Mouse (Mus musculus): Measurements from ENCODE around the gene Ghr.
A peak's percentile ranks its signal among the peaks of the same experiment; 100 is the strongest.

Gene Ghr

DNA sequence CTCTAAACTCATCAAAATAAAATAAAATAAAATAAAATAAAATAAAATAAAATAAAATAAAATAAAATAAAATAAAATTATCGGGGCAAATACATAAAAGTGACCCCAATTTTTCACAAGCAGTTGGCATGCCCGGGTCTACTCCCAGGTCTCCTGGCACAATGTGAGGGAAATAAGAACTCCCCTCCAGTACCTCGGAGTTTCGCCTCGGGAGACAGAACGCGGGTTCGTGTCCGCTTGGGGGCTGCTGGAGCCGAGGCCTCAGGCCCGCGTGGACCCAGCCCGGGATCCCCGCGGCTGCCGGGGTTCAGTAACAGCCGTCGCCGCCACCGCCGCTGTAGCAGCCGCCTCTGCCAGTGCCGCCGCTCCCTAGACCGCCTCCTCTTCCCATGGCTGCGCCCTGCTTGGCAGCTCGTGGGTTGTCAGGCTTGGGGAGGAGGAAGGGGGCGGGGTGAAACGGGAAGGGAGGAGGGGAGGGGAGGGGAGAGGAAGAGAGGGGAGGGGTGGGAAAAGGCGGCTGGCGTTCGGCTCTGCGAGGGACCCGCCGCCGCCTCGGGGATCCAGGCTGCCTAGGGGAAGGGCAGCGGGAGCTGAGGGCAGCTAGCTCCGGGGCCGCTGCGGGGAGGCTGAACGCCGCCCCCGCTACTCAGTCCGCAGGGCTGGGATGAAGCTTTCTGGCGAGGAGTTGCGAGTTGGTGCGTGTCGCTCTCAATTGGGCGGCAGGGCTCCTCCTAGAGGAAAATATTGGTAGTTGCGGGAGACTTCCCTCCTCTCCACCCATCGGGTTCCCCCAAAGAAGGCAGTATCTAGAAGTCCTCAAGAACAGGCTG, at the start of gene Ghr:
Ghr (minus strand) TSS at position 686 of the 830 bp plus-strand sequence.
- DNase-seq (ENCODE audit: low spot score) = peak; percentile 72

DNA sequence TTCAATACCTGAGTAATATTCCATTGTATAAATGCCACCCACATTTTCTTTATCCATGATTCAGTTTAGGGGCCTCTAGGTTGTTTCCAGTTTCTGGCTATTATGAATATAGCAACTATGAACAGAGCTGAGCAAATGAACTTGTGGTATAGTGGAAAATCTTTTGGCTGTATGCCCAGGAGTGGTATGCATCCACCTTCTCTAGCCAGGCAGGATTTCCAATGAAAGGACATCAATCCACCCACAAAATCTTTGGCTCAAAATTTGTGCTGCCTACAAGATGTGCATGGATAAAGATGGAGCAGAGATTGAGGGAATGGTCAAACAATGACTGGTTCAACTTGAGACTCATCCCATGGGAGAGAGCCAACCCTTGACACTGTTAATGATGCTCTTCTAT, 39.5 kb upstream of the Ghr start:
- DNase-seq (ENCODE audit: low spot score) = no peak

DNA sequence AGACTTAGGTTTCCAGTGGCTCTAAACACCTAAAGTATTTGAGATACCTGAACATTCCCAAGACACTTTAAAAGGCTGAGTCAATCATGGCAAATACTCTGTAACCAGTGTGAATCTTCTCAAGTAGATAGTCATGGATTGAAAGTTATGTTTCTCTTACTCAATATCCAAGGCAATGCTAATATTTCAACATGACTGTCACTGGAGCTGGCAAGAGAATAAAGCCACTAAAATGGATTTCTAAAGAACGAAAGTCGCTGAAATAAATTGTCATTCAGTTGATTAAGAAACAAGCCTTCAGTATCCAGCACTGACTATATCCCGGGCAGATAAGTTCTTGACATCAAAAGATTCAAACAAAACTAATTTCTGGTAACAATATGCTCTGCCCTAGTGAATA, 37.1 kb upstream of the Ghr start:
- DNase-seq (ENCODE audit: low spot score) = no peak

DNA sequence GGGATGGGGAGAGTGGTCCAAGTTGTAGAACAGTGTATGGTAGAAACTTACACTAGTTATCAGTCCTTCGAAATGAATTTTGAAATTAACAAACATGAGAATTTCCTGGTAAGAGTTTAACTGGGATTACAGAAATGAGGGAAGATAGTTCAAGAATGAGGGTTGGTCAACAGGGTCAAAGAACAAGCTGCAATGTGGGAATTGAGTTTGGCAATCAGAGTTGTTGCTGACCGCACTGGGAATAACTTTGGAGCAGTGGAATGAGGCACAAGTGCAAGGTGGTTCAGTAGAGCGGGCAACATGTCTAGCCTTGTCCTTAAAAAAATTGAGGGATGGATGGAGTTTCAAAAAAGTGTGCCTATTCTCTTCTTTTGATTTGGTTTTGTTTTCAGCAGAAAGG, 35.0 kb upstream of the Ghr start:
- no peak for DNase-seq (ENCODE audit: low spot score)

DNA sequence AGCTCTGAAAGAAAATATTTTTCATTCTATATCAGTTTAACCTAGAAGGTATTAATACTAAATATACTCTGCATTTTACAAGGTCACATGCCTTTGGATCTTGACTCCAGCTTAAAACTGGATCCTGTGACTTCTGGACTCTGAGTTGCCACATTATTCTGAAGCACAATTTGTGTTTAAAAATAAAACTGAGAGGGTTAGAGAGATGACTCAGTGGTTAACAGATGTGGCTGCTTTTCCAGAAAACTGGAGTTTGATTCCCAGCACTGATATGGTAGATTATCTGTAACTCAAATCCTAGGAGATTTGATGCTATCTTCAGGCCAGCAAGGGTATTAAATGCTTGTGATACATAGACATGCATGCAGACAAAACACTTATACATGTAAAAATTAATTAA, 28.7 kb upstream of the Ghr start:
- DNase-seq (ENCODE audit: low spot score) = no peak

DNA sequence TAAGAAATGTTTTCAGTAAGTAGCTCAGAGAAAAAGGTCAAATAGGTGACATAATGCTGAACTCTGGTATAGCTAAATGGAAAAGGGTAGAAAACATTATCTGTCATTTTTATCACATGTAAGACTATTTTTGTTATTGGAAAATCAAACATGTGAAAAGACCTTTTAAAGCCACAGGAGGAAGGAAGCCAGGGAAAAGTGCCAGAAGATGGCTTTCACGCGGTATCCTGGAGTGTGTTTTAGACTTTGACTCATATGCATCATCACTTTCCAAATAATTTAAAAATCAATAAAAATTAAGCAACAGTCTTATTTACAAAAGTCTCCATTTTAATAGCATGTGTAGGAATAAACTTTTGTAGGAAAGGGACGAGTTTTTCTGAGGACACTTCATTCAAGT, 24.7 kb upstream of the Ghr start:
- no peak for DNase-seq (ENCODE audit: low spot score)

DNA sequence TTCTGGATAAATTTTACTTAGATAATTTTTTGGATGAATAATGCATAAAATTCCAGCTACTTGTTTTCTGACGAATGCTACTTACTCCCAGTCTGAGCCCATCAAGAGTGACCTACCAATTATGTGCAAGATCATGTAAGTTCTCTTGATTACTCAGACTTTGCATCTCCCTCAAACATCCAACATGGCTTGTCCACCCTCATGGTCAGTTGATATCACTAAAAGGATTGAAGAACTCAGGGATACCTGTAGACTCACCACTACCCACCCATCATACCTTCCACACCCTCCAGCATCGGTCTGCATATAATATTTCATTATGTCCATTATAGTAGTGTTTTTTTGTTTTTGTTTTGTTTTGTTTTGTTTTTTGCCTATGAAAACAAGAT, 18.8 kb upstream of the Ghr start:
- no peak for DNase-seq (ENCODE audit: low spot score)

DNA sequence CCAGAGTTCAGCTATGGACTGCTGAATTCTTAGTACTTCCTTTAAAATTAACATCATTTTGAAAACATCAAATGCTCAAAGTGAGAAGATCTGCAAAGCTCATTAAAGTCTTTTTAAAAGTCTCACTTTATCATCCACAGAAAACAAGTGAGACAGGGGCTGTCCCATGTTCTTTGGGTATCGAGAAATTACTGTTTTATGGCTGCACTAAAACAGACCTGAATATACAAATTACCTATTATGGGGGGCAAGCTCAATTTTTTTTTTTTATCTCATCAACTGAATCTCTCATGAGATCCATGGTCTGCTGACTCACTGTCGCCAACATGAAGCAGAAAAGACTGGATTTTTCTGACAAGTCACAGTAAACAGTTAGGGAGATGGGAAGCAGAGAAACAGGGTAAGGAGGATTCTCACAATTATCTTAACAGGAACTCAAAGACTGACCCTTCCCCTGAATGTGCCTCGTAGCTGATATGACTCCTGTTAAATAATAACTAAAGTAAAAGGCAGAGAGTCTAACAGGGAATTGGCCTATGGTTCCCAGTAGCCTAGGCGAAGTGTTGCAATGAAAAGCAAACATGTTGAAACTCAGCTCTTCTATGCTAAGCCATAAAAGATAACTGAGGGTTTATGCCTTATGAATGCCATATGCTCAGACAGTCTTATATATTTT, 18.3 kb upstream of the Ghr start:
- DNase-seq (ENCODE audit: low spot score) = no peak

DNA sequence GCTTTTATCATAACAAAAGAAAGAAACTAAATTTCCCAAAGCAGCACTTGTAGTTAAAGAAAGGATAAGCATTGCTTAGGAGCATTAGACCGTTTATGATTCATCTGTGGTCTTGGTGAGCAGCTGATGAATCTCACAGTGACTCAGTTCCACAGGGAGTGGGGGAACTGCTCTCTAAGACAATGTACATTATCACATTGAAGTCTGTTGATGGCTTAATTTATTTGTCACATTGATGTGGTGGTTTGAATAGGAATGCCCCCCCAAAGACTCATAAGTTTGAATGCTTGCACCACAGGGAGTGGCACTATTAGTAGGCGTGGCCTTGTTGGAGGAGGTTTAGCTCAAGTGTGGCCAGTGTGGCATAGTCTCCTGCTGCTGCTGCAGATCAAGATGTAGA, 4.6 kb upstream of the Ghr start:
- no peak for DNase-seq (ENCODE audit: low spot score)

DNA sequence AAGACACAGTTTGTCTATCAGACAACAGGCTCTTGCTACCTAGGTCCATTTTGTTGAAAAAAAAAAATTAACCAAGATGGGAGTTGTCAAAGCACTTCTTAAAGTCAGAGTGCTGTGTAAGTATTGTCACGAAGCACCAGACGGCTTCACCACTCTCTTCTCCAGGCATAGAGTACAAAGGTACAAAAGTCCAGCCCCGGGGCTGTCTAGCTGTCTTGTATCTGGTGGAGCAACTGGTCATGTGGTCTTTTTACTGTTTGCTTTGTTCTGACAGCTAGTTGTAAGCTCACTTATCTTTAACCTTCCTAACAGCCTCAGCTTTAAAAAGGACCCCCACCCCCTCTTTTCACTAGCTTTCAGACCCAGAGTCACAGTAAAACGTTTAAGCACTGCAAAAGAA, 1.1 kb upstream of the Ghr start:
- DNase-seq (ENCODE audit: low spot score) = no peak

DNA sequence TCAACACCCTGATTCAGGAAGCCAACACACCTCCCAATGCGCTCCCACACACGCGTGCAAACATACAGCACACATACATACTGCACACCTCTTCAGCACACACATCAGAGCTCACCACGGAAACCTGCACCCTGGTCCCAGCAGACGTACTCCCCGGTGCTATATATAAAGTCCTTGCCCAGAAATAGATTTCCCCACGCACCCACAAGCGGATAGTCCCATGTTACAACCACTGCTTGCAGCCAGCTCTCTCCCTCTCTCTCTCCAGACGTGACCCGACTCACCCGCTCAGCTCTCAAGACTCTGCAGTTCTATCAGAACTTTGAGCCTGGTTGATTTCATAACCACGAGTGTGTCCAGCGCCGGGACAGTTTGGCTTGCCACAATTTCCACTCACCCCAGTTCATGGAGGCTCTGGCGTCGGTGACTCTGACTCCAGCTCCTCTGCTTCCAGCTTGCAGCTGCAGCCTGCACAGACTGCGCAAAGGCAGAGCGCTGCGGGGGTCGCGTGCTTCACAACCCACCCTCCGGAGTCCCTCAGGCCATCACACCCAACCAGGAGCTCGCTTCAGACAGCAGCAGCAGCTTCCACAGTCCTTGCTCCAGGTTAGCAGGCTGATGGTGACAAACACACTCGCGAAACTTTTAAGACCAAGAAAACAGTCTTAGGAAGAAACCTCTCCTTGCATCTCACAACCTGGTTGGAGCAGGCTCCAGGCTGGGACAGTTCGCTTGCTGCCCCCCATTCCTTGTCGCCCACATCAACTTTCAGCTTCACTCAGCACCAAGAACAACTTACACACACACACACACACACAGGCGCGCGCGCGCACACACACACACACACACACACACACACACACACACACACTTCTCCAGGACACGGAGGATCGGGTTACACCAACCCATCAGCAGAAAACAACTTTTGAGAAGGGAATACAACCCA, 1.2 kb downstream of the Ghr start:
- peak; percentile 41 for DNase-seq (ENCODE audit: low spot score)

DNA sequence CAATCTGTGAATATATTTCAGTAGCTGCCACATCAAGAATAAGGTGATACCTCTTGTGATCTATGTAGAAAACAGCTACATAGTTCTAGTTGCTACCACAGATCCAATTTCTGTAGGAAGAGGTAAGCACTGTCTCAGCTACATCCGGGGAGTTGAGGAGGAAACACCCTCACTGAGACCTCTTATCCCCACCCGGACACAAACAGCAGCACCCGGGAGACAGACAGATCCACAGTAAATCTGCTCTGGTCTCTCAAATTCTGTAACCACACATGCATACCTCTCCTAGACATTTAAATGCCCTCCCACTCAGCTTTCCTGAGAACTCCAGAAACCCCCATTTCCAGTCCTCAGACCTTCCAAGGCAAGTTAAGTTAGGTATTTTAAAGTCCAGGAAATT, 2.0 kb downstream of the Ghr start:
- no peak for DNase-seq (ENCODE audit: low spot score)

DNA sequence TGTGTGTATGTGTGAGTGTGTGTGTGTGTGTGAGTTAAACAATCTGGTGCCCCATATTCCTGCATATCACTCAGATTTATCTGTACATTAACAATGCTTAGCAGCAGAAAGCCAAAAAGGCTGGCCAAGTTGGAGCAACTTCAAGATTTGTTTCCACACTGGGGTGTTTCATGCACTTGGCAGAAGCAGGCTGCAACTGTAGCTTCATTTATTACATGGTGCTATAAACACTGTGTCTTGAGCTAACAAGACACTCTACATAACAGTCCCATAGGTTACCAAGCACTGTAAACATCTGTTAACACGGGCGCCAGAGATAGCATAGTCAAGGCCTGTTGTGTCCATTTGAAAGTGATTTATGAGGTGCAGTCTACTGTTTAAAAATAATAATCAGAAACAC, 3.1 kb downstream of the Ghr start:
- no peak for DNase-seq (ENCODE audit: low spot score)

DNA sequence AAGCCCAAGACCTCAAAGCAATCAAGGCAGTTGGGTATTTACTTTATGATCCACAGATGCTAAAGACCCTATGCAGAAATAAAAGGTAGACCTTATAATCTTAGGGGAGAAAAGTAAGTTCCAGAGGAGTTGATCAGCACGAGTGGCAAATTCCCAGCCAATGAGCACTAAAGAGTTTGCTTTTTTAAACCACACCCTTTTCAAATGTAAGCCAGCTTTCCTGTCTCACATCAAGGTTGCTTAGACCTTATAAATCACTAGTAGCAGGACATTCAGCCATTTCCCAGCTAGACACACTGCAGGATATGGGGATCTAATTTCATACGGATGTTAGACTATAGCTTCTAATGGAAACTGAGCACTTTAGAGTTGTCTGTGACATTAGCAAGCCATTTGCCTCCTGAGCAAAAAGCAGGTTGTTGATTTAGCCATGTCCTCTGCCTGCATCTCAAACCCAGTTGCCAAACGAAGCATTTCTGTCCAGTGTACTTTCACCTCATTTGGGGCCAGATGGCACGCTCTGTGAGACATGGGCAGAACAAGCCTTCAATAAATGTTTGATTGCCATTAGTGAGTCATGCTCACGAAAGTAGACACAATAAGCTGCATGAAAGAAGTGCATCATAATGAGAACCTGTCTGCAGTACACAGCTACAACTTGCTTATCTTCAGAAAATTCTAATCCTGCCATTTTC, 4.9 kb downstream of the Ghr start:
- no peak for DNase-seq (ENCODE audit: low spot score)

DNA sequence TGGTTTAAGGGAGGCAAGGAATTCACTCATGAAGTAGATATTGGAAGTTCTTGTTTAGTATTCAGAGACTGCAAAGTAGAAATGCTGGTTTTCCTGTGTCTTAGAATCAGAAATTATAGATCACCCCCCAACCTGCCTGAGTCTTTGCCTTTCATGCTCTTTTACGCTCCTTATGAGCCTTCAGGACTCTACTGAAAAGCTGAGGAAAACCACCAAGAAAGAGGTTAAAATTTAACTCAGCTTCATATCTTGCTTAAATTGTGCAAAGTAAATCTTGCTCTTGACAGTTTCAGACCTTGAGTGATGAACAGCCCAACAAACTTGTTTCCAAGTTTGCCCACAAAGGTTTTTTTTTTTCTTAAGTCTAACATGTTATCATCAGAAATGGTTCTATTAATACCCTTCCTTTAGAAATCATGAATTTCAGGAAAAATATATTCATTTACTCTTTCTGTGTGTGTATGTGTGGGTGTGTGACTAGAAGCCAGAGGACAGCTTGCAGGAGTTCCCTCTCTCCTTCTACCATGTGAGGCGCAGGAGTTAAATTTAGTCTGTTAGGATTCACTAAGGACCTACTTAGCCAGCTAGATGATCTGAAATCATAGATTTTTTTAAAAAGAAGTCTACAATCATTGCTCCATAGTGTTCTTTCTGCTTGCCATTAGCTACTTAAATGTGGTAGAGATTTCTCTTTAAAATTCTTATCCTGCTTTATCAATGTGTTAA, 14.0 kb downstream of the Ghr start:
- no peak for DNase-seq (ENCODE audit: low spot score)

DNA sequence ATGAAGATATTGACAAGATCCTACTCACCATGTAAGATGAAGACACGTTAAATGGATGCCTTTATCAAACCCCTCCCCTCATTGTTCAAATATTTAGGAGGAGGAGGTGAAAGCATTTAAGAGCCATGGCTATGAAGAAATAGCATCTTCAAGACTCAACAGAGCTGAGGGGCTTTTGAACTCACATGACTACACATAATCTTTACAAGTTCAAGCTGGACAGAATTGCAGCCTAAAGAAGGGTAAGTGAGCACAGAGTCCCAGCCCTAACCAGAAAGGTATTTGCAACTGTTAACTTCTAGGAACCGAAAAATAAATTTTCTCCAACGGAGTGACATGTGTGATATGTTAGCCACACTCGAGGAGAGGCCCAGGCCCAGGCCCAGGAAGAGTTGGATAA, 18.7 kb downstream of the Ghr start:
- no peak for DNase-seq (ENCODE audit: low spot score)

DNA sequence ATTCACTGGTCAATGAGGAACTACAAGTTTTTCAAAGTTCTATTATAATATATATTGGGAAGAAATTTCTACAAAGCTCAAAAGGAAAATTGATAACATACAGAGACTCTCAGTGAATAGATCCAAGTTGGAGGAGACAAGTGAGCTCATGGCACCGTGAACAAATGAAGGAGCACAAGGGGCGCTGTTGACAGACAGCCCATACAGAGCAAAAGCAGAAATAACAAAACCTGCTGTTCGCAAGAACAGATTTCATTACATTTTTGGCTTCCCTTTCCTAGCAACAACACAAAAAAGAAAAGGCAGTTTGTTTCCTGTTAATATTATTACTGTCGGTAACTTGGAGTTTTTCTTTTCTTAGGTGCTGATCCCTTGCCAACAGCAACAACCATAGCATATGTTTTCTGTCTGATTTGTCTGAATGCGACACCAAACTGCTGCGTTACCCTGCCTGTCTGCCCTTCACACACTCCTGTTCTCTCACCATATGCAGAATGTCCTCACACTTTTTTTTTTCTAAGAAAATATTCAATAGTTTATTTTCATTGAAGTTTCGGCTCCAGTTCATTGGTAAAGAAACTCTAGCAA, 19.3 kb downstream of the Ghr start:
- no peak for DNase-seq (ENCODE audit: low spot score)

DNA sequence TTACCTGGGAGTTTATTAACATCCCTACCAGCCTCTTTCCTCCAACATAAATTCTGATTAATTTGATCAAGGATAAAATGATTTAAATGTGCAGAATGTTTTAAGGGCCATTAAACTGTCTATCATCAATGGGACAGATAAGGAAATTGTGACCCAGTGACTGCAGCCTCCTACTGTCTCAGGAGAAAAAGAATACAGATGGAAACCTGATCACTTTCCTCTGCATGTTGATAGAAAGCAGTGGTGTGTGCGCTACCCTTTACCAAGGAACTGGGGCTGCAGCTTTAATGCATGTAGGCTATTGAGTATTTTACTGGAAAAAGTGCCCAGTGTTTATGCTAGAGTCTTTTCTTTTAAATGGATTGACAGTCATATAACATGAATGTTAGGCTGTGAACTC, 19.8 kb downstream of the Ghr start:
- DNase-seq (ENCODE audit: low spot score) = no peak

DNA sequence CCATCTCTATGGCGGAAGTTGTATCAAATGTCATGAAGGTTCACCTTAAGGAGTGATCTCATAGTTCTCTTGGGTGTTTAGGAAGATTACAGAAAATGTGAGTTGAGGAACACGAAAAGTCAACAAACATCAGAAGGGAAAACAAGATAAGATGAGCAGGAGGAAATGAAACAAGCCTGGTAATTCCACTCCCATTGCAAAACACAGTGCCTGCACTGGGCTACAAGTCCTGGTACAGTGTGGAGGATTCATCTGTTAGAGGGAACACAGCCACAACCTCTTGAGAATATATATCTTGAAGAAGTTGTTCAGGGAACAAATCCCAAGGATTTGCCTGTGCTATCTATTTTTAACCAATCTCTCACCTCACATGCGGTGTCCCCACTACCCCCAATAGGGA, 24.8 kb downstream of the Ghr start:
- no peak for DNase-seq (ENCODE audit: low spot score)

DNA sequence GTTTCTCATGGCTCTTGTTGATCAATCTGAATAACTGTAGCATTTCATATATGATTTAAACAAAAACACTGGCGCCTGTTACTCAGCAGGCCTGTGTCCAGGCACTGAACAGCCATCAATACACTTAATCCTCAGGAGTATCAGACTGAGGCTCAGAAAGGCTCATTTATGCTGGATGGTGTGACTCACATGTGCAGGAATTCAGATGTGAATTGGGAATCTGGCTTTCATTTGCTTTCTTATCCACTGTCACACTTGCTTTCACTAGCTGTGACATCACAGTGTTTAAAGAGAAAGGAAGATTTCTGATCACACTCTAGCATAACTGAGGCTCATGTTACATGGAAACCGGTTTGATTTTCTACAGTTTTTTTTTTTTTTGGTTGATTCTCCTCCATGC, 39.0 kb downstream of the Ghr start:
- DNase-seq (ENCODE audit: low spot score) = no peak

DNA sequence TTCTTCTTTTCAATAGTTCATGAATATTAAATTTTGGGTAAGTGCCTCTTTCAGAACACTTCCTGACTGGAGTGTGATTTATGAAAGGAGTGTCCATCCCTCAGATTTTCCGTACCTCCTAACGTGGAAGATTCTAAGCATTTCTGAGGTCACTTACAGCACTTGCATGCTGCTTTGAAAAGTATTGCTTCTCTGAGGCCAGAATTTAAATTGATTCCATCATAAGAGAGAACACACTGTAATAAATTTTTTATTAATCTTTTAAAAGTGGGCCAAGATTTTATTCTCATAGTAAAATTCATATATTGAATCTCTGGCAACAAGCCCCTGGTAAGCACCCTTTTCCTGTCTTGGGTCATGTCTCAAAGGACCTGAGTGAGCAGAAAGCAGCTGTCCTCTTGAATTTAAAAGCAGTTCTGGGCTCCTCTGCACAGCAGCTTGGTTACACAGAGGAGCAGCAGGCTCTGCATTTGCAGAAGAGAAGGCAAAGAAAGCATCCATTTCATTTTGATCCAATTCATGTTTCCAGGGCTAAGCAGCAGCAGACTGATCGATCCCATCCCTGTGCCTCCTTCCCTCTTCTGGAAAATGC, 46.9 kb downstream of the Ghr start:
- DNase-seq (ENCODE audit: low spot score) = no peak

Data from ovary, postnatal 10 days (tissue).